Mouse (Mus musculus): Measurements from ENCODE around the gene Crybb1. TPM values are rescaled to one million over a fixed set of nuclear protein-coding genes. Genes with fewer than 3 reads are reported as not detected.

Gene Crybb1
- total RNA-seq, 2 experiments from 2014 or later = not detected

GRCm38 (mm10) chr5:112284203-112284582, 28.6 kb downstream of the Crybb1 start:
- ATAC-seq (replicated peaks; ENCODE audit: poor library complexity) = no peak

GRCm38 (mm10) chr5:112285548-112286085, 30.0 kb downstream of the Crybb1 start:
- ATAC-seq (replicated peaks; ENCODE audit: poor library complexity) = 0 out of 2 replicates have a peak, but pooled peaks have one; percentile 1

GRCm38 (mm10) chr5:112286608-112286983, 31.0 kb downstream of the Crybb1 start:
- ATAC-seq (replicated peaks; ENCODE audit: poor library complexity) = peak; percentile 7; the same call in 1 of the 2 replicates

- peak; percentile 60 for ATAC-seq (replicated peaks; ENCODE audit: poor library complexity)
Observed at GRCm38 (mm10) chr5:112286984-112287641, 31.5 kb downstream of the Crybb1 start.

- ATAC-seq (replicated peaks; ENCODE audit: poor library complexity) = no peak
Observed at GRCm38 (mm10) chr5:112287652-112288051, 32.0 kb downstream of the Crybb1 start.

GRCm38 (mm10) chr5:112288193-112289141, 32.9 kb downstream of the Crybb1 start:
- no peak for ATAC-seq (replicated peaks; ENCODE audit: poor library complexity)

GRCm38 (mm10) chr5:112289236-112289635, 33.6 kb downstream of the Crybb1 start:
- ATAC-seq (replicated peaks; ENCODE audit: poor library complexity) = no peak

- ATAC-seq (replicated peaks; ENCODE audit: poor library complexity) = no peak
Observed at GRCm38 (mm10) chr5:112289819-112290535, 34.4 kb downstream of the Crybb1 start.

GRCm38 (mm10) chr5:112290536-112290880, 34.9 kb downstream of the Crybb1 start:
- ATAC-seq (replicated peaks; ENCODE audit: poor library complexity) = no peak

GRCm38 (mm10) chr5:112291866-112292265, 36.3 kb downstream of the Crybb1 start:
- ATAC-seq (replicated peaks; ENCODE audit: poor library complexity) = no peak

- no peak for ATAC-seq (replicated peaks; ENCODE audit: poor library complexity)
Observed at GRCm38 (mm10) chr5:112292343-112292980, 36.8 kb downstream of the Crybb1 start.

GRCm38 (mm10) chr5:112293800-112294199, 38.2 kb downstream of the Crybb1 start:
- ATAC-seq (replicated peaks; ENCODE audit: poor library complexity) = no peak

- ATAC-seq (replicated peaks; ENCODE audit: poor library complexity) = no peak
Observed at GRCm38 (mm10) chr5:112294696-112295095, 39.1 kb downstream of the Crybb1 start.

GRCm38 (mm10) chr5:112295162-112295561, 39.5 kb downstream of the Crybb1 start:
- ATAC-seq (replicated peaks; ENCODE audit: poor library complexity) = no peak

GRCm38 (mm10) chr5:112295564-112295963, 39.9 kb downstream of the Crybb1 start:
- no peak for ATAC-seq (replicated peaks; ENCODE audit: poor library complexity)

- peak; percentile 56 for ATAC-seq (replicated peaks; ENCODE audit: poor library complexity)
Observed at GRCm38 (mm10) chr5:112296404-112297181, 41.0 kb downstream of the Crybb1 start.

- ATAC-seq (replicated peaks; ENCODE audit: poor library complexity) = peak; percentile 4
Observed at GRCm38 (mm10) chr5:112297257-112297656, 41.6 kb downstream of the Crybb1 start.

- peak; percentile 23 for ATAC-seq (replicated peaks; ENCODE audit: poor library complexity)
Observed at GRCm38 (mm10) chr5:112298226-112298988, 42.8 kb downstream of the Crybb1 start.

GRCm38 (mm10) chr5:112299399-112299798, 43.8 kb downstream of the Crybb1 start:
- ATAC-seq (replicated peaks; ENCODE audit: poor library complexity) = no peak

Data from megakaryocyte progenitor cell, adult 5-6 weeks (primary cell).